Mouse (Mus musculus) brain, embryonic 18.5 days (tissue): ENCODE measurements at regions not wholly inside any gene's neighbourhood (a gene's known extent, or its start where the extent isn't known, plus 50 kb on each side); places are given as distances from the start of the nearest gene placed in this dataset.

ENCODE experiments used
- DNase-seq: peaks from one replicate; pipeline ENCODE4 v3.0.0-alpha.2; 2012; ENCODE audit warnings: low read depth, low spot score

GRCm38 (mm10) chr13:97559611-97560385, 200.6 kb downstream of the Gm10260 start:
- DNase-seq, result no peak

GRCm38 (mm10) chr13:97558884-97559283, 201.5 kb downstream of the Gm10260 start:
- no peak for DNase-seq

GRCm38 (mm10) chr13:97555312-97555711, 205.1 kb downstream of the Gm10260 start:
- no peak for DNase-seq

- DNase-seq, result no peak
Observed at GRCm38 (mm10) chr13:97554601-97555000, 205.8 kb downstream of the Gm10260 start.

GRCm38 (mm10) chr13:97552236-97552635, 208.2 kb downstream of the Gm10260 start:
- DNase-seq, result no peak

GRCm38 (mm10) chr13:97550880-97551279, 209.6 kb downstream of the Gm10260 start:
- DNase-seq, result no peak

GRCm38 (mm10) chr13:97550172-97550571, 210.3 kb downstream of the Gm10260 start:
- no peak for DNase-seq

GRCm38 (mm10) chr13:97549384-97549783, 211.0 kb downstream of the Gm10260 start:
- no peak for DNase-seq

GRCm38 (mm10) chr13:97548527-97548977, 211.9 kb downstream of the Gm10260 start:
- DNase-seq, result no peak

GRCm38 (mm10) chr13:97546936-97547335, 213.5 kb downstream of the Gm10260 start:
- no peak for DNase-seq

GRCm38 (mm10) chr13:97545971-97546454, 214.4 kb downstream of the Gm10260 start:
- DNase-seq, result no peak

GRCm38 (mm10) chr13:97539686-97540085, 220.7 kb downstream of the Gm10260 start:
- DNase-seq, result no peak

- no peak for DNase-seq
Observed at GRCm38 (mm10) chr13:97538441-97538840, 222.0 kb downstream of the Gm10260 start.

GRCm38 (mm10) chr13:97537686-97538085, 222.7 kb downstream of the Gm10260 start:
- DNase-seq, result peak; percentile 67

GRCm38 (mm10) chr13:97537206-97537605, 223.2 kb downstream of the Gm10260 start:
- peak; percentile 64 for DNase-seq

GRCm38 (mm10) chr13:97533896-97534666, 226.4 kb downstream of the Gm10260 start:
- DNase-seq, result no peak

GRCm38 (mm10) chr13:97531181-97531580, 229.3 kb downstream of the Gm10260 start:
- DNase-seq, result no peak

GRCm38 (mm10) chr13:97530570-97530969, 229.9 kb downstream of the Gm10260 start:
- no peak for DNase-seq

- DNase-seq, result no peak
Observed at GRCm38 (mm10) chr13:97527958-97528357, 232.5 kb downstream of the Gm10260 start.

GRCm38 (mm10) chr13:97524847-97525434, 235.5 kb downstream of the Gm10260 start:
- no peak for DNase-seq

- DNase-seq, result no peak
Observed at GRCm38 (mm10) chr13:97523523-97524412, 236.7 kb downstream of the Gm10260 start.
